Mouse (Mus musculus) CD8-positive naive resting alpha-beta T cell, adult 2 months (primary cell): Measurements from ENCODE around the gene Myo18b.

Experiments
- DNase-seq, 2 experiments: peaks; one replicate each; pipeline ENCODE4 v3.0.0; 2022; ENCODE audit warnings: low read depth in 2 of 2, low spot score in 2 of 2

Myo18b gene

DNA sequence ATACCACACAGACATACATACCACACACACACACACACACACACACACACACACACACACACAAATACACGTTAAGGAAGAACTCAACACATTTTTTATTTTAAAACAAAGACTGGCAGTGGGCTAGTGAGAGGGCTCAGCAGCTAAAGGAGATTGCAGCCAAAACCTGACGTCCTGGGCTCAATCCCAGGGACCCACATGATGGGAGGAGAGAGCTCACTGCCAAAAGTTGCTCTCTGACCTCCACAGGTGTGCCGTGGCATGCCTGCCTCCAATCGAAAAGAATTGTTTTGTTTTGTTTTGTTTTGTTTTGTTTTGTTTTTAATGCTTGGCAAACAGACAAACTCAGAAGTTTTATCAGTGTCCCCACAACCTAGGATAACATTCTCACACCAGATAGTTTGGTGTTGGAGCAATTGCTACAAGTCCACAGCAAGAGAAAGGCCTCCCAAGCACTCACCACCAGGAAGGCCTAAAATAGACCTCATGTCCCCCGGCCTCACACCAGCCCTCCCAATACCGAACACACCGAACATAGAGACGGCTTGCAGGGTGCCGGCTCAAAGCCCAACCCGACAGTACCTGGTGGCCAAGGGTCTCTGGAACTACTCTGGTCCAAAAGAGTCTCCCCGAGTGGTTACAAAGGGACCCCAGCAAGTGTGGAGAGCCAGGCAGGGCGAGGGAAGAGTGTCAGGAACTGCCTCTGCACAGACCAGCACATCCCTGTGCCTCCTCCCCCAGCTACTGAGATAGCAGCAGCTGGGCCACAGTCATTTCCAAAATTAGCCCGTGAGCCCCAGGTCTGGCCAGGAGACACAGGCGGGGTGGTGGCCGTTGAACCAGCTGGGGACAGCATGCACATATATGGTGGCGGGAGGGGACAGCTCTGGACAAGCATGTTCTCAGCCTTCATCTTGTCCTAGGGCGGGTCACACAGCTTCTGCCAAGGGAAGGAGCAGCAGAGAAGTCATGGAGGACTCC, at the start of gene Myo18b:
Gene Myo18b (minus strand): TSS at position 689 of the 981 bp plus-strand sequence.
- no peak for DNase-seq

DNA sequence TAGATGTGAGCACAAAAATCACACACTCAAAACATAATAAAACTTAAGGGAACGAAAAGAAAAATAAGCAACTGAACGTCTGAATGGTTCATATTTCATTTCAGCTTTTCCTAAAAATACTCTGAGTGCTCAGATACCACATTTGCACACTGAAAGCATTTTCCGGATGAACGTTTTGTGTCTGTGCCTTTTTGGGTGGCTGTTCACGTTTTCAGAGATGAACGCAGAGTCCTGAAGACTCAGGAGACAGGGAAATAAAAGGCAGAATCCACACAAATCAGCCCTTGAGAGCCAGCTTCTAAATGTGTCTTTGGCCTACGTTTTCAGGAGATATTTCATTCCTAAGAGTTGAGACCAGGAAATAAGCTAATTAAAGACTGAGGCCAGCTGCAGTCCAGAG, 49.8 kb upstream of the Myo18b start:
- no peak for DNase-seq

DNA sequence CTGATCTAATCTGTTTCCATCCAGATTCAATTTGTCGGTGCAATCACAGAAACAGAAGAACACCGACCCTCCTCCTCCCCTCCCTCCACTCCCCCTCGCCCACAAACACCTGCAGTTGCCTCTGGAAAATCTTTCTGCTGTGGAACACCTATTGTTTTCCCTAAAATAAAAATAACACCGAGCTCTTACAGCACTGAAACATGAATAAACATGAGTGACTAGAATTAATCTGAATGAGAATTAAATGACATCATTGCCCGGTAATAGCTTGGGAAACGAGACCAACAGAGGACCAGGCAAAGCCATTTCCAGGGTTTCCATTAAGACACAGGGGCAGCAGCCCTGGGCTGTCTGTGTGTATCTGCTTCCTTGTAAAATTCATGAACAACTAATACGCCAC, 46.1 kb upstream of the Myo18b start:
- DNase-seq = no peak

DNA sequence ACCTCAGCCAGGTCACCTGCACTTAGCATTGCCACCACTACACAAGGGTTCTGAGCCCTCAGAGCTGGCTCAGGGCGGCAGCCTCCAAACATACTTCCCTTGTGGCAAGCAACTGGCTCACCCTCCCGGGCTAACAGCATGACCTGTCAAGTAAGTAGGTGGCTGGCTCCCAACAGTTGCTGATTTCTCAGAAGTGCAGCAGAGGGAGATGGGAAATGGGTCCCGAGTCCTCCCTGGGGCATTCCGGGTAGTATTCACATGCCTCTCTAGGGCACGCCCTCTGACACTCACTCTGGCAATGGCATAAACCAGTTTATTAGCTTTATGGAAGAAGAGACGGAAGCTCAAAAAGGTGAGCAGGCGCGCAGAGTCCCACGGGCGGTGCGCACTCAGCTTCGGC, 44.8 kb upstream of the Myo18b start:
- no peak for DNase-seq

DNA sequence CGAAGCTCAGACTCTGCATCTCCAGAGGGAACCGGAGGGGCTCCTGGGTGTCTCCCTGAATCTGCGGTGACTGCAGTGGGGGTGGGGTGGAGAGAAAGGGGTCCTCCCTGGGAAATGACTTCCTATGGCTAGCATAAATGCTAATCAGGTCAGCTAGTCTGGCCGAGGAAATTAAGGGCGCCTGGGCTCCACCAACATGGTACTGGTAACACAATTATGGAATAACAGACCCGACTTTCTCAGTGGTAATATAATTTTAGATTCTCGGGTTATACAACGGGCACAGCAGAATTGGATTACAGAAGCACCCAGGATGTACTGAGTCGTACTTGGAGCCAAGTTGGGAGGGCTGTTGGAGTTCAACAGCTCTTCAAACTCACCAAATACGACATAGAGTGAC, 40.5 kb upstream of the Myo18b start:
- DNase-seq = no peak

DNA sequence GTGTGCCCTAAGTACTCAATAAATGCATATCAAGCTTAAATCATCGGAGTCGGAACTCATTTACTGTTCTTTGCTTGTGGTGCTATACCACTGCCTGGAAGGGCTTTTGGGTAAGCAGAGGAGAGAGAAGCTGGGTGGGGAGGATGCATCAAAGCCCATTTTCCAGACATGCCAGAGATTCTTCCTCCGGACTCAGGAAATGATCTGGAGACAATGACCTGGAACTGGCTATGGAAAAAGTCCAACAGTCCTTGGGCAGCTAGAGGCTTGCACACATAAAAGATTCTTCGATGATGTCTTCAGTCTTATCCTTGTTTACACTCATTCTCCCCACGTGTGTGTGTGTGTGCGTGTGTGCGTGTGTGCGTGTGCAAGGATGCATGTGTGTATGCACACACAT, 39.3 kb upstream of the Myo18b start:
- no peak for DNase-seq

DNA sequence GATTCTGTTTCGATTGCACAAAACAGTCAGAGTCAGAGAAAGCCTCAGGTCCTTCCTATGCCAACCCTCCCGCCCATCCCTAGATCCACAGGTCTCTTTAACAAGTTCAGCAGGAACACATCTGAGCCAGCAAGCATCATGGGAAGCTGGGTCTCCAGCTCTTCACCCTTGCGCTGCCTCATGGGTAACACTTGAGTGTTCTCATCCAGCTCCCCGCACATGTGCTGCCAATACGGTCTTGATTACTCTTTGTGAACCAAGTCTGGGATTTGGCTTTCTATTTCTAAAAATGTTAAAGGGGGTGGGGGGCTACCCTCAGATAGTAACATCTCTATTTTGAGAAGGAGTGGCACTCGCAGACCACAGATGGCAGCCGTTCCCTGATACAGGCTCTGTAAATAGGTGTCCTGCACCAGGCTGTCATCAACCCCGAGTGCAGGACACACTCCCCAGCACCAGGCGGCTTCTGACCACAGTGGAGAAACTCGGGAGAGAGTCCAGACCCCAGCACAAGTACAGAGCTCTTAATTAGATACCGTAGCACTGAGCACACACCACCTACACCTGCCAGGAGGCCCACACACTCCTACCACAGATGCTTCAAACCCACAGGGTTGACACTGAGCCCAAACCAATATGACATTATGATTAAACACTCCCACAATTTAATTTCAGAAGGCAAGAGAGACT, 36.9 kb upstream of the Myo18b start:
- no peak for DNase-seq

DNA sequence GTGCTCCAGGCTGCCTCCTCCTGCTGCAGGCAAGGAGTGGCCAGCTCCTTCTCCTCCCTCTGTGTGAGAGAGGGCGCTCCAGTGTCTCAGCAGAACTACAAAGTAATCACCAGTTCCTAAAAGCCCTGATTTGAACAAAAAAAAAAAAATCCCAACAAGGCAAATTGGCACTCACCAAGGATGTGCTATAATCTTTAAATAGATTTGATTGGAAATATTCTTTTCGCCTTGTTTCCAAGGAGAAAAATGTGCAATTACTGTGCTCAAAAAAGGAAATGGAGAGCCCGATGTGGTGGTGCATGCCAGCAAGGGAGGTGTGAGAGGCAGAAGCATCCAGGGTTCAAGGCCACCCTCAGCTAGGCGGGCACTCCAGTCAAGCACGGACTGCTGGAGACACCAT, 35.7 kb upstream of the Myo18b start:
- DNase-seq = no peak

DNA sequence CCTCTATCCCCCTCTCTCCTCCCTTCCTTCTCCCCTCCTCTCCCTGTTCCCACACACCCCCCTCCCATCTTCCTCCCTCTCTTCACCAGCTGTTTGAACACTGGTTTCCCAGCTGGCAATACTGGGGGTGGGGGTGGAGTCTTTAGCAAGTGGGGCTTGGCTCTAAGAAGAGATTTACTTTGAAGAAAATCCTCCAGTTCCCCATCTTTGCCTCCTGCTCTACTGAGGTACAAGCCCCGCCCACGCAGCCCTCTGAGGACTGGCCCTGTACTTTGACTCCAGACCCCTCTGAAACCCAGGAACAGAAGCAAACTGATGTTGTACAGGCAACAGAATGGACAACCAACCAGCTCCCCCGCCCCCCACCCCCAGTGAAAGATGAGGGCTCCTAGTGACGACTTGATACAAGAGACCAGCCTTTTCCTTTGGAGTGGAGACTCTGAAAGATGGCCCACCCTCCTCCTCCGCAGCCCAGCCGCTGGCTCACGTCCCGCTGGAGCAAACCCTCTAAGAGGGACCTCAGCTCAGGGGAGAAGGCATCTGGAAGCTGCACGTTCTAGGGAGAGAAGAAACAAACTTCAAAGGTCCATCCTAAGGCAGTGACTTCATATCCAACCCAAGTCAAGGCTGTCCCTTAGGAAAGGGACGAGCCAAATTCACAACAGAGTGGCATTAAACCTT, 32.2 kb upstream of the Myo18b start:
- no peak for DNase-seq

DNA sequence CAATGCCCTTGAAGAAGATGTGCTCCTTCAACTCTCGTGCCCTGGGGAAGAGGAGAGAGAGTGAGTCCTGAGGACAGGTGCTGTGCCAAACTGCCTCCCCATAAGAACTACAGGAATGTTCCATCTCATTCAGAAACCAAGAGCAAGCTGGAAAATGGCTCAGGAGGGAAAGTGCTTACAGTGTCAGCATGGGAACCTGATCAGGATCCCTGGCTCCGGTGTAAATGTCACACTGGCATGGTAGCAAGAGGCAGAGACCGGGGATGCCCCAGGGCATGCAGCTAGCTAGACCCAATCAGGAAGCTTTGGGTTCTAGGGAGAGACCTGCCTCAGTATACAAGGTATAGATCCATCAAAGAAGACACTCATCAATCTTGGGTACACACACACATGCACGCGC, 29.3 kb upstream of the Myo18b start:
- DNase-seq = no peak

DNA sequence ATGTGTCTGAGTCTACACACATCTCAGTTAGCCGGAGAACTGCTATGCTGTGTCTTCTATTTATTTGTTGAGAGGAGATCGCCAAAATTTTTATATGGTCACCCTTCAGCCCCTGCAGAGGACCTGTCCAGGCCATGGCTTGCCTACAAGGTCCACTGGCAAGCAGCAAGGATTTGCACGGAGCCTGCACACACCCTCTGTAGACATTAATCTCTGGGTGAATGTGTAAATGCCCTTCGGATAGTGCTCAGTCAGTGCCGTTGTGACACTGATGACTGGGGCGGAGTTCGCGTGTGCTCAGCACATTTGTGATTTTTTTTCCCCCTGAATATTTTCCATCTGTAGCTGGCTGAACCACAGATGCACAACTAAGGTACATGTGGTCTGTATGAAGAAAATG, 28.6 kb upstream of the Myo18b start:
- no peak for DNase-seq

DNA sequence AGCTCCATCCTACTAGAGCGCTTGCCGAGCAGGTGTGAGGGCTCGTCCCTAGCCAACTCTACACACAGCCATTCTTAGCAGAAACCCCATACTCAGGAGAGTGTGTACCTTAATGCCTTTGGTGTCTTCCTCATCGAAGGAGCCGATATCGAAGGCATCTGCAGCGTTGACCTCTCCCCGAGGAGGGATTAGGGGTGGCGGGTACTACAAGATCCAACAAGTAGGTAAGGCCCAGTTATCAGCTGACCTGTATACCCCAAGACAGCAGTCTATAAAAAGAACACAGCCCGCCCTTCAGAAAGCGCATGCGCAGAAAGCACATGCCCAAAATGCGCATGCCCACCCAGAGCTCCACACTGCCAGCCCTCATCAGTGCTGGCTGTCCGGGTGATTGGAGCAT, 27.7 kb upstream of the Myo18b start:
- DNase-seq = no peak

DNA sequence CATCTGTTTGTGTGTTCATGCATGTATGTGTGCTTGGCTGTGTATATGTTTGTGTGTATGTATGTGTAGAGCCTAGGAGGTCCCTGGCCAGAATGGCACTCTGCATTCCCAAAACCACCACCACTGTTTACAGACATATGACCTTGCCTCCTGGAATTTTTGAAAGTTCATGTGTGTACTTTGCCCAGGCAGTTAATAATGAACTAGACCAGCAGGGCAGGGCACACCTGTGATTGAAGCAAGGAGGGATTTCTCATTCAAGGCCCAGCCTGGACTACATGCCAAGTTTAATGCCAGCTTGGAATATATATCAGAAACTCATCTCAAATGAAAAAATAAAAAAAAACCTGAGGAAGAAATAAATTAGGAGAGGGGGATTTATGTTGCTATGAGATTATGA, 25.8 kb upstream of the Myo18b start:
- no peak for DNase-seq

DNA sequence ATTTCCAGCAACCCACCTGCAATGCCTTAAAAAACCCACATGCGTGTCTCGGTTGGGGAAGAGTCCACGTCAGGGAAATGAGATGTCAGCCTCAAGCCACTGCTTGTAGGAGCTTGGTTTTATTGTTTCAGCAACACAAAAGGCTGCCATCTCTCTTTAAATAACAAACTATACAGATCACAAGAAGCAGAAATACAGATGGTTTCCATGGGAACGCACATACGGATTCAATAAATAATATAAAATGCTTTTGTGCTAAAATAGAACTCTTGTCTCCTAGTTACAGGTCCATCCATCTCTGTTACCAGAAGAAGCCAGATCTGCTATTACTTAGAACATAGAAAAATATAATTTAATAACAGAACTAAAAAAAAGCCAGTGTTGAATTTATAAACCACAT, 14.2 kb upstream of the Myo18b start:
- no peak for DNase-seq

DNA sequence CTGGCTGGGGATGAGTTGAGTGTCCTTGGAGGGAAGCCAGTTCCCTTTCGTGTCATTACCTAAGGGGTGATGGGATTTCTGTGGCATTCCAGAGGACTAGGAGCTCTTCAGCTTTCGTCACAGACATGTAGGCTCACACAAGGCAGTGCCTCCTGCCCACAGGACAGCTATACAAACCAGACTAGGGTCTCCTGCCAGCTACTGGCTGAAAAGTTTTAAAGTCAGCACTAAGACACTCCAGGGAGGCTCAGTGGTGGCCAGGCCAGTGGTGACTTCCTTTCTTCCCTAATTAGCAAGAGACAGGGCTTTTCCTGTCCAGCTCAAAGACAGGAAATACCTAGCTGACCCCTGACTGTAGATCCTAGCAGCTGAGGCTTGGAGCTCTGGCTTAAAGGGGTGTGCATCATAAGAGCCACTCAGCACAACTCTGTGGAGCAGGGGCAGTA, 12.0 kb upstream of the Myo18b start:
- no peak for DNase-seq

DNA sequence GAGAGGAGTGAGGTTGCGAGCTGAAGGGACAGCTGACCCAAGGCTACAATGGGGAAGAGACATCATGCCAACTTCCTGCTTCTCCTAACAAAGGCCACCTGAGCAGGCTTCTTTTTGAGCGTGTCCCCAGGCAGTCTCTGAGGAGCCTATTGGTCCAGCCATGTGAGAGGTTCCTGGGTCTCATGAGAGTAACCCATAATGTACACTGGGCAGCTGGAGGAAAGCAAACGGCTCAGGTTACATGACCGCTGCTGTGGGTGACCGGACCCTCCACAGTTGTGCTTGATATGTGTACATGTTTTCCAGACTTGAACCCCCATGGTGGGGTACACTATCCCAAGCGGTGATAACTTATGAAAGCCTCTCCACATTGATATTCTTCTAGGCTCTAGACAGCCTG, 11.3 kb upstream of the Myo18b start:
- no peak for DNase-seq

DNA sequence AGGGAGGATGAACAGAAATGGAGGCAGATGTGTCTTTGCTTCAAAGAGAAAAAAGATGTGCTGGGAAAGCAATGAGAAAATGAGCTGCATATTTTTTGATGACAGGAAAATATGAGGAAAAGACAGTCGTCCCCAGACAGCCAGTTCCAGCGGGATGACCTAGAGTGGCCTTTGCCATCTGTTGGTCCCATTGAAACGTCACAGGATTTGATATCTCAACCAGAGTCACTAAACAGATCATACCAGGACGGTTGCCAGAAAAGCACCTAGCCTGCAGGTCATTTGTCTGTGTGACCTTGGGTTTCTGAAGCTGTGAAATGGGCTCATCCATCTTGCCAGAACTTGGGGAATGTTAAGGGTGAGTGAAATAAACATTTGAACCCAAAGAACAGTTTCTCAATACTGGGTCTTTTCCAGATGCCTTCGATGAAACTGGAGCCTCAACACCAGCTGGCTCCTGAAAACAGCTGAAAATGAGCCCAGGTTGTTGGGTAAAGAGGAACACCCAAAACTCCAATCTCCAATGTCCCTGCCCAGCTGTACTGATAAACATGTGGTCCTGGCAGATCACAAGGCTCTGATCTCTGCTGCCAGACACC, 2.6 kb downstream of the Myo18b start:
- DNase-seq = no peak

DNA sequence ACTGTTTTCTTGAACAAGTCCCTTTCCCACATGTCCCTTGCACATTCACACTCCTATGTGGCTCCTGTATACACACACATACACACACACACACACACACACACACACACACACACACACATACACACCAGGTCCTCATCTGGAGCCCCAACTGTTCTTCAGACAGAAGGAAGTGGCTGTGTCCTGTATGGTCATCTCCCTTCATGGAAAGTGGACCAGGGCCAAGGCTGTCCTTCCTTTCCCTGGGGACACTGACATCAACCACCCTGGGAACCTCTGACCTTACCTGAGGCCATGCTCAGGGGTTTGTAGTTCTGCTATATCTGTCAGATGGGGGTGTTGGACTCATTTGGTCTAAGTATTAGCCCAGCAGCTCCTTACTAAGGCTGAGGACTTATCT, 3.8 kb downstream of the Myo18b start:
- DNase-seq = no peak

DNA sequence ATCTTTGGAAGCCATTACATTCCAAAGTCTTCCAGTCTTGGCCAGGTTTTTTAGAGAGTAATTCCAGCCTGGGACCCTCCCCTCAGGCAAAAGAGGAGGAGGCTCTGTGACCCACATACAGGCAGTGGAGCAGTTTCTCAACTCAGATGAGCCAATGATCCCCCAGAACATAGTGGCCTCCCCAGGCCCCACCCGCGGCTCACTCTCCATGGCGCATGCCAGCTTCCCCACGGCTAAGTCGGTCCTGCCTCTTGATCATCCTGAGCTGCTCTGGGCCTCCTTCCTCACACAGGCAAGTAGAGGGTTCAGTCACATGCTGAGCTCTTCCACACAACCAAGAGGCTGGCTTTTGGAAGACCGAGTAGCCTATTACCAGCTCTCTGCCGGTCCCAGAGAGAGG, 7.5 kb downstream of the Myo18b start:
- no peak for DNase-seq

DNA sequence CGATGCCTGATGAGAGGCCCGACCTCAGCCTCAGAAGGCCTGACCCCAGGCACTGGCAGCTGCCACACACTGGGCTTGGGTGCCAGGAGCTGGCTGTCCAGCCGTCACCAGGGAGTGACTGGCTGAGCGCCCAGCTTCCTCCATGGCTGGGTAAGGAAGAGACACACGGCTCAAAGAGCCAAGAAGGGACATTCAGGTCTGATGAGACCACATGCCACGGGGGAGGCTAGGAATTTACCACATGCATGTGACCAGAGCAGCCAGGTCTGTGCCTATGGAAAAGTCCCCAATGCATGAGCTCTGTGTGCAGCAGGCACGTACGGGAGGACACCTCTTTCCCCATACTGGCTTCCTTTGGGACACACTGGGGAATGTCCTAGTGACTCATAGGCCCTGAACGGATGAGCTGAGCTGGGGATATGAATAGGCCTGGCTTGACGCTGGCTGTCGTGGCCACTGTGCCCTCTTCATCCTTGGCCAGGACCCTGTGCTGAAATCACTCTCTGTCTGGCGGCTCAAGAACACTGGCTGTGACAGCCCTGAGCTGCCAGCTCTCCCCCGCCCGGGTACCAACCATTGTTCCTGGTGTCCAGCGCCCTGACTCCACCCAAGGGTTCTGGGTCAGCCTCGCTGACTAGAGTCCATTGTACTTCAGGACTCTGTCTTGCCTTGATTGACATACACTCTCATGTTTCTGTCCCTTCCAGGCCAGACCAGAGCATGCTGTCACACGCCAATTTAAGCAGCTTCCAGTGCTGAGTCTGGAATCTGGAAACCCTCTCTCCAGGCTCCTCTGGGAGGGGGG, 9.3 kb downstream of the Myo18b start:
- DNase-seq = no peak
